8 mouse cellular contexts compared by ENCODE assay signal in genomic region chr8:4612932-4613853, GRCm38 (mm10). TPM values are rescaled to one million over a fixed set of nuclear protein-coding genes. Genes with fewer than 3 reads are reported as not detected.
DNase-seq lines count a peak whose midpoint lies in the region; ATAC-seq and TF ChIP-seq lines count a peak whose summit lies in the region.

Gene Zfp958, plus strand, starts transcription at chr8:4613167.

- intact Hi-C loops in heart, postnatal 25 days (cut with DNase I): loop anchor here (5.0 kb wide), 1 partner anchor 64 kb away; no protein-coding TSS in a partner anchor

- peak; percentile 100 for ATAC-seq in forebrain, embryonic 15.5 days (replicated peaks)
- peak; percentile 99 for ATAC-seq in neutrophil, adult 5-6 weeks (ENCODE audit: extremely low read depth, insufficient number of reproducible peaks, low FRiP score, poor library complexity, severe bottlenecking)

- peaks cover 0 to 4% of the 10 kb centered on the region in 2 experiments; a peak in 2 of 4 replicates for H3K4me1 ChIP-seq in ES-E14 (ENCODE audit: control insufficient read depth in 2 of 2, insufficient read depth in 2 of 2, low read length in 2 of 2, poor library complexity in 1 of 2)
- H3K4me1 ChIP-seq in forebrain, embryonic 15.5 days: peaks cover 18% of the 10 kb centered on the region
- no peaks in the 10 kb centered on the region; the same call in 1 of the 2 replicates for H3K4me1 ChIP-seq in lung, adult 2 months (ENCODE audit: control insufficient read depth, insufficient read depth, low read length)

- H3K9ac ChIP-seq in ES-E14 (ENCODE audit: insufficient read depth, low read depth, low read length, poor library complexity, severe bottlenecking): peak within 1 kb of the TSS; percentile 94
- peak within 1 kb of the TSS; percentile 86 for H3K9ac ChIP-seq in forebrain, embryonic 15.5 days (replicated peaks)

- H3K4me2 ChIP-seq in forebrain, embryonic 15.5 days (replicated peaks): peak within 1 kb of the TSS; percentile 72

- in situ Hi-C loops in ES-E14 (cut with MboI; ENCODE audit: low sequenced_read_pairs in 2 of 2, unreplicated experiment in 2 of 2): no loop called here

- H3K36me3 ChIP-seq in ES-E14 (ENCODE audit: control insufficient read depth, insufficient read depth, low read length, poor library complexity, severe bottlenecking): peaks cover 4% of the 10 kb centered on the region
- peaks cover 6% of the 10 kb centered on the region; the same call in 1 of the 2 replicates for H3K36me3 ChIP-seq in forebrain, embryonic 15.5 days

- peak; percentile 91 for DNase-seq in ES-E14 (ENCODE audit: low read depth, low spot score)
- peak; percentile 96 for DNase-seq in cerebellum, adult 11-12 months
- DNase-seq in heart, postnatal 25 days (ENCODE audit: low spot score): peak; percentile 87
- DNase-seq in layer of hippocampus, adult 18-20 months (ENCODE audit: low spot score in 2 of 2): peak; percentile 91 to 99
- DNase-seq in lung, adult 2 months: peak; percentile 87
- DNase-seq in thymus, adult 18-20 months: peak; percentile 81 to 95

- under 1% methylated on average over 25 of the region's 25 CpGs for WGBS in forebrain, embryonic 15.5 days
- WGBS in lung, adult 2 months: under 1% methylated on average over 25 of the region's 25 CpGs

- peak; percentile 89; the same call in 1 of the 2 replicates for TF ChIP-seq POLR2A in lung, adult 2 months (IDR thresholded peaks at IDR 0.05; ENCODE audit: borderline replicate concordance, extremely low read depth, low read depth, low read length)

- H3K27me3 ChIP-seq in forebrain, embryonic 15.5 days: no peaks in the 10 kb centered on the region

- H3K27ac ChIP-seq in ES-E14 (ENCODE audit: insufficient read depth, low read depth, low read length, poor library complexity, severe bottlenecking): peak within 1 kb of the TSS; percentile 75
- H3K27ac ChIP-seq in forebrain, embryonic 15.5 days (replicated peaks): peak within 1 kb of the TSS; percentile 92

- TF ChIP-seq CTCF in lung, adult 2 months (IDR thresholded peaks at IDR 0.05; ENCODE audit: insufficient read depth, low read length): no peak

- no peaks in the 10 kb centered on the region for H3K9me3 ChIP-seq in ES-E14 (ENCODE audit: control insufficient read depth, insufficient read depth, low read depth, low read length)
- H3K9me3 ChIP-seq in forebrain, embryonic 15.5 days: no peaks in the 10 kb centered on the region

- peak within 1 kb of the TSS; percentile 87 to 93 for H3K4me3 ChIP-seq in ES-E14 (ENCODE audit: insufficient read depth in 1 of 2, low read depth in 1 of 2, low read length in 2 of 2, poor library complexity in 1 of 2, severe bottlenecking in 1 of 2)
- H3K4me3 ChIP-seq in forebrain, embryonic 15.5 days: peak within 1 kb of the TSS; percentile 81
- H3K4me3 ChIP-seq in lung, adult 2 months (replicated peaks; ENCODE audit: extremely low read depth, low read depth, low read length): peak within 1 kb of the TSS; percentile 99

TF ChIP-seq in ES-E14, 5 proteins besides CTCF, POLR2A, EP300 and RAD21:
- TF ChIP-seq CHD2 (IDR thresholded peaks at IDR 0.05; ENCODE audit: low read depth, low read length): peak; percentile 79
- no peak for TF ChIP-seq ZC3H11A (IDR thresholded peaks at IDR 0.05; ENCODE audit: borderline replicate concordance, low read depth, low read length)

RNA-seq across cellular contexts. Expression of gene Zfp958, which starts in this region (rescaled TPM):
- 16.1 and 16.7 TPM in 2 replicates for total RNA-seq in ES-E14 (2012; rRNA removed)
- polyA plus RNA-seq in forebrain, embryonic 15.5 days (2015; fragmentation: Nextera tagmentation; extraction: Ambion mirVana): 17.2 and 20.8 TPM in 2 replicates
- 1 to 10 TPM; 8.7 to 9.9 TPM for total RNA-seq in heart, postnatal 25 days (2021)
- total RNA-seq in layer of hippocampus, adult 18-20 months (2021): 10 to 100 TPM; 11.8 to 12.2 TPM
- polyA plus RNA-seq in lung, adult 2 months (2012; rRNA removed): 0.51 and 1.1 TPM in 2 replicates
- 16.3 and 16.8 TPM in 2 replicates for total RNA-seq in neutrophil, adult 5-6 weeks (2017)

Comparison
In these comparisons a context has a peak if more than half of its experiments do, and no peak if none do; other contexts are left out.
1. Peak in every context shown above with its lines: DNase-seq, ATAC-seq, H3K4me3 ChIP-seq and H3K27ac ChIP-seq.